In the genomic region with DNA sequence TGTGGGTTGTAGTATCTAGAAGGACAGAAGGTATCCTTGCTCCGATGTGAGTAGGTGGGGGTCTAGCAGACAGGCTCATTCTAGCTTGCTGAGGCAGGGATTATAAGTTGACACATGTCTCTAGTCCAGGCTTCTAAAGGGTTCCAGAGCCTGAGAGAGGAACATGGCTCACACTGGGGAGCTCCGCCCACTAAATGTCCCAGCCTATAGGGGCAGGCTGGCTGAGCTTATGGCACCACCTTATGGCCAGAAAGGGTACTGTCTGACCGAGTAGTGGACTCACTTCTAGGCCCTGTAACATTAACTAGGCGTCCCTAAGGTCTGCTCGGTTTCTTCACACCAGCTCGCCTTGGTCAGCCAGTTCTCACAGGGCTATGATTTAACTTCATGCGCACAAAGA, we compare ENCODE assay signal across 9 mouse cellular contexts. TPM values are rescaled to one million over a fixed set of nuclear protein-coding genes. Genes with fewer than 3 reads are reported as not detected.
DNase-seq lines count a peak whose midpoint lies in the region; ATAC-seq and TF ChIP-seq lines count a peak whose summit lies in the region.
"Had no signal": no experiment of that assay in that cellular context is flagged by ENCODE, and none has a peak within 500 bp of the region (broad histone marks: within the 10 kb centered on the region; RNA-seq: fewer than 3 reads in every experiment).

No protein-coding gene starts in this region.

- H3K9me3 ChIP-seq in liver, postnatal 0 days (ENCODE audit: low read length) = no peaks in the 10 kb centered on the region
- H3K9me3 ChIP-seq: hindbrain, embryonic 15.5 days had no signal

- no peaks in the 10 kb centered on the region for H3K36me3 ChIP-seq in liver, postnatal 0 days (replicated peaks; ENCODE audit: insufficient read depth, low read length)
- H3K36me3 ChIP-seq: hindbrain, embryonic 15.5 days had no signal

- intact Hi-C loops in heart, postnatal 25 days (cut with DNase I) = loop anchor here (2.0 kb wide), 1 partner anchor 125 kb away; no protein-coding TSS in a partner anchor

- peak; percentile 93 for DNase-seq in heart, adult 11 months
- DNase-seq in heart, postnatal 25 days (ENCODE audit: low spot score) = no peak
- peak; percentile 38 for DNase-seq in urinary bladder, postnatal 14 days (ENCODE audit: low spot score)
- no peak for DNase-seq in urinary bladder, adult 2 months (ENCODE audit: low spot score)
- DNase-seq in liver, postnatal 0 days = peak; percentile 74
- peak; percentile 39 for DNase-seq in testis, postnatal 14 days (ENCODE audit: low spot score)

- 47% methylated on average over 7 of the region's 7 CpGs for WGBS in liver, postnatal 0 days (ENCODE audit: insufficient replicate concordance)

- no peak overlapping the region for H3K4me3 ChIP-seq in liver, postnatal 0 days (ENCODE audit: low read depth, low read length)
- H3K4me3 ChIP-seq: hindbrain, embryonic 15.5 days had no signal

- no peak for TF ChIP-seq EP300 in liver, postnatal 0 days (IDR thresholded peaks at IDR 0.05; ENCODE audit: low read depth)

- peaks cover 13% of the 10 kb centered on the region for H3K4me1 ChIP-seq in liver, postnatal 0 days (ENCODE audit: insufficient read depth)

- no peak overlapping the region for H3K9ac ChIP-seq in liver, postnatal 0 days (replicated peaks)
- H3K9ac ChIP-seq: hindbrain, embryonic 15.5 days had no signal

- H3K4me2 ChIP-seq in liver, postnatal 0 days (ENCODE audit: low read depth, low read length) = no peak overlapping the region
- H3K4me2 ChIP-seq: hindbrain, embryonic 15.5 days had no signal

- TF ChIP-seq CTCF in liver, postnatal 0 days (IDR thresholded peaks at IDR 0.05; ENCODE audit: low read depth) = peak; percentile 82

- no peak overlapping the region for H3K27ac ChIP-seq in liver, postnatal 0 days (ENCODE audit: low read depth)
- H3K27ac ChIP-seq: hindbrain, embryonic 15.5 days had no signal

- peaks cover 41% of the 10 kb centered on the region for H3K27me3 ChIP-seq in liver, postnatal 0 days (ENCODE audit: insufficient read depth, low read length)

- ATAC-seq in erythroid progenitor cell, adult 5-6 weeks (replicated peaks; ENCODE audit: low FRiP score, poor library complexity, severe bottlenecking) = peak; percentile 54; the same call in 1 of the 2 replicates
- ATAC-seq in liver, postnatal 0 days = peak; percentile 62; the same call in 1 of the 2 replicates
- ATAC-seq in monocyte, adult 5-6 weeks (replicated peaks; ENCODE audit: insufficient number of reproducible peaks, low FRiP score, low TSS enrichment, poor library complexity, severe bottlenecking) = no peak

RNA-seq across cellular contexts. Expression of gene Stc2, which starts 3.6 kb away (rescaled TPM):
- 10 to 100 TPM; 15.0 to 26.0 TPM for total RNA-seq in heart, postnatal 25 days (2021)
- polyA plus RNA-seq in urinary bladder, adult 2 months (2012; rRNA removed) = 26.6 and 30.6 TPM in 2 replicates
- total RNA-seq in erythroid progenitor cell, adult 5-6 weeks (2015; ENCODE audit: low replicate concordance) = not detected in 2 replicates
- total RNA-seq in erythroid progenitor cell, adult 5-6 weeks (2017; ENCODE audit: low replicate concordance) = not detected in 2 replicates
- polyA plus RNA-seq in liver, postnatal 0 days (2015; fragmentation: Nextera tagmentation; extraction: Ambion mirVana) = 0.19 and 0.43 TPM in 2 replicates
- total RNA-seq in monocyte, adult 5-6 weeks (2017) = not detected in 3 replicates

Comparison
In these comparisons a context has a peak if more than half of its experiments do, and no peak if none do; other contexts are left out.
1. DNase-seq: peak in heart, adult 11 months (single experiment), urinary bladder, postnatal 14 days (single experiment), liver, postnatal 0 days (single experiment) and testis, postnatal 14 days (single experiment); none in heart, postnatal 25 days (single experiment) and urinary bladder, adult 2 months (single experiment).
2. RNA of gene Stc2, which starts 3.6 kb away (total RNA-seq): 15.0 to 26.0 TPM in heart, postnatal 25 days; not detected in erythroid progenitor cell, adult 5-6 weeks and not detected in monocyte, adult 5-6 weeks; every median in the first group is over 10 times any median in the second.